Mouse (Mus musculus) cerebellum, adult 18-20 months (tissue): ENCODE measurements around the gene Kif22.
A peak's percentile ranks its signal among the peaks of the same experiment; 100 is the strongest.

Source experiments
- DNase-seq, 2 experiments: peaks; one replicate each; pipeline ENCODE4 v3.0.0; 2021

Gene Kif22

GRCm38 (mm10) chr7:127030172-127030571 lies 12.1 kb downstream of the Kif22 start:
- DNase-seq, result no peak

GRCm38 (mm10) chr7:127027885-127028284 lies 14.4 kb downstream of the Kif22 start:
- DNase-seq, result peak in 1 of 2 experiments; percentile 58

GRCm38 (mm10) chr7:127026984-127027726 lies 15.1 kb downstream of the Kif22 start, which contains the start of gene Maz:
Gene Maz (minus strand): TSS chr7:127027037.
- peak; percentile 99 for DNase-seq

DNA sequence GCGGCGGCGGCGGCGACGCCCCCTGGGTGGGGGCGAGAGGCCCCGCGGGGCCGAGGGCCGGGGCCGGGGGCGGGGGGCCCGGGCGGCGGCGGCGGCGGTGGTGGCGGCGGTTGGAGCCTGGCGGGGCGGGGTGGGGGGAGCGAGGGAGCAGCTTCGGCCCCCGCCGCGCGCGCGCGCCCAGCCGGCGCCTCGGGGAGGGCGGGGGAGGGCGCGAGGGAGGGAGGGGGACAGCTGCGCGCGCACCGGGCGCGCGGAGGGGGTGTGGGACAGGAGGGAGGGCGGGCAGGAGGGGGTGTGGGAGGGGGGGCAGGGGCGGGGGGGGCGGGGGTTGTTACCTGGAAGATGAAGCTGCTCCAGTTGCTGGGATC lies 15.7 kb downstream of the Kif22 start:
- DNase-seq, result peak; percentile 61 to 86

GRCm38 (mm10) chr7:127026161-127026600 lies 16.1 kb downstream of the Kif22 start:
- DNase-seq, result peak; percentile 74 to 80

GRCm38 (mm10) chr7:127025556-127026160 lies 16.6 kb downstream of the Kif22 start:
- peak in 1 of 2 experiments; percentile 67 for DNase-seq

DNA sequence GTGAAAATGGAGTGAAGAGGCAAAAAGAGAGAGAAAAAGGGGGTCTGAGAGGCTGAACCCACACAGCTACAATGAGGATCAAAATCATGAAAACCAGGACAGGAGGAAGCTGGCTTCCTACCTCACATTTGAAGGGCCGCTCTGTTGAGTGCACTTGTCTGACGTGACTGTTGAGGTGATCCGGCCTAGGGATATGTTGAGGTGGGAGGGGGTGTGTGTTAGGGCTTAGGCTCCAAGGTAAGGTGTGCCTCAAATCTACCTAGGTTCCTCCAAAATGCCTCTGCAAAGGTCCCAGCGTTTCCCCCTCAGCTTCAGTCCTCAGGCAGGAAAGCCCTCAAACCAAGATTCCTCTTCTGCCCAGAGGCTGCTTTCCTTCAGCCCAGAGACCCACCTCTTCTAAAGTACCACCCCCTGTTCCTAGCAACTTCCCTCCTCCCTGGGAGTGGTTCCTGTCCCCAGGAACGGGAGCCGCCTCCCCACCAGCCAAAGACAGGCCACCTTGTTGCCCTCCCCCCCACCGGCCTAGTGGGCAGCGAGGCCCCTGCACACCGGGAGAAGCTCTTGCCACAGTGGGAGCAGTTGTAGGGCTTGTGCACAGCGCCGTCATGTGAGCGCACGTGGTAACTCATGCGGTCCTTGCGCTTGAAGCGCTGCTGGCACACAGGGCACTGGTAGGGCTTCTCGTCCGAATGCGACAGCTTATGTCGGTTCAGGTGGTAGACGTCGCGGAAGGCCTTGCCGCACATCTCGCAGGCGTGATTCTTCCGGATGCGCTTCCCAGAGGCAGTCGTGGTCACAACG lies 17.3 kb downstream of the Kif22 start:
- DNase-seq, result peak; percentile 86 to 88

GRCm38 (mm10) chr7:127023896-127024690 lies 18.2 kb downstream of the Kif22 start:
- peak in 1 of 2 experiments; percentile 43 for DNase-seq

GRCm38 (mm10) chr7:127023272-127023691 lies 19.0 kb downstream of the Kif22 start:
- DNase-seq, result peak in 1 of 2 experiments; percentile 50

DNA sequence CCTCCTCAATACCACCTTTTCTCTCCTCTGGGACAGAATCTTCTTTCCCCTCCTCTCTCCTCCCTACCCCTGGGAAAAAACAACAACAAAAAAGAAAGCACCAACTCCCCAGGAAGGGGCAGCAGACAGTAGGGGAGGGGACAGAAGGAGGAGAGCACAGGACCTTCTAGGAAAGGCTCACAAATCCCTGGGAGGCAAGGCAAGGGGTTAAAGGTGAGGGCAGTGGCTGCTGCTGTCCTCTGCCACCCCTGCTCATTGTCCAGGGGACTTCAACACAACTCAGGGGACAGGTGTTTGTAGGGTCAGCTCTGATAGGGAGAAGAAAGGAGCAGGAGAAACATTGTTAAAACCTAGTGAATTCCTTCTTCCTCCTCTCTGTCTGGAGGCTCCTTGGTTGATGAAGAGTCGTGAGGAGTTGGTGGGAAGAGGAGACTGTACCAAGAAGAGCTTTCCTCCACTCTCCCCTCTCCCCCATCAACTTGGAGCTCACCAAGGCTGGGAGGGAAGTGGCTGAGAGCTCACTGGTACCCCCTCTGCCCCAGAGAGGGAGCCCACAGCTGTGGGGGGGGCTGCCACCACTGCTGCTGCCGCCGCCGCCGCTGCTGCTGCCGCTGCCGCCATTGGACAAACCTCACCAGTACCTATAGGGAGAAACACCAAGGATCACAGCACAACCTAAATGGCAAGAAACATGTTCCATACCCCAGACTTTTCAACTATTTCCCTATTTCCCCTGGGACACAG lies 19.6 kb downstream of the Kif22 start:
- no peak for DNase-seq

DNA sequence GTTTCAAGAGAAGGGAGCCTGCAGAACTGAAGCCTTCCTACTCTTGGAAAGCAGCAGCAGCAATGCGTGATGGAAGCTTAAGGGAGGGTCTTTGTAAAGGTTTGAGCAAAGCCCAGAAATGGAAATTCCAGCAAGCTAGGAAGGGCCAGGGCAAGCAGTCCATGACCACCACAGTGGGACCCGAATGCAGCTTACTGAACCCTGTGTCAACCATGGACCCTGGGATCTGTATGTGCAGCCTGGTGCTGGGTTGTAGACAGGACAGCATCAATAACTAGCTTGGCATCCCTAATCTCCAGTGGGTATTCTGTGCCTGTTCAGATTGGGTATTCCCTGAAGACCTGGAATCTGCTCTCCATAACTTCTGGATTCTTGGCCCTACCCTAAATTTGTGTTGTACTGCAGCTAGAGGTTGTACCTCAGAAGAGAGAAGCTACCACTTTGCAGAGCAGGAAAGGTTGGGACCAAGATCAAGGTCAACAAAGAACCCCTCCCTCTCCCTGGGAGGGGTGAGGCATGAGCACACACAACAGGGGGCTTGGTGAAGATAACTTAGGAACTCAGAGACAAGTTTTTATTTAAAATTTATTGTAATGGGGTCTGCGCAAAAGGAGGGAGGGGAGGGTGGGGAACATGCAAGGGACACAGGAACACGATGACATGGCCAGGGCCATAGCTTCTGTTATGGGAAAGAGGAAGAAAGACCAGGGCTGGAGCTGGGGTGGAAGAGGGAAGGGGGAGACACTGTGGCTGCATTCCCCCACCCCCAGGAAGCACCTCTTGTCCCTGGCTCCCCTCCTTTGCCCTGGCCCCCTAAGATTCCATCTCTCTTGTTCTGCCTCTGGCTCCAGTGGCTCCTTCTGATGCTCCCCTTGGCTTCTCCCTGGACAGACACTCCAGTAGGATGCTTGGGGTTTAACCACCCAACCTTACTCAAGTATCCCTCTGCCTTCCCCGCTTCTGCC lies 20.4 kb downstream of the Kif22 start:
- no peak for DNase-seq

DNA sequence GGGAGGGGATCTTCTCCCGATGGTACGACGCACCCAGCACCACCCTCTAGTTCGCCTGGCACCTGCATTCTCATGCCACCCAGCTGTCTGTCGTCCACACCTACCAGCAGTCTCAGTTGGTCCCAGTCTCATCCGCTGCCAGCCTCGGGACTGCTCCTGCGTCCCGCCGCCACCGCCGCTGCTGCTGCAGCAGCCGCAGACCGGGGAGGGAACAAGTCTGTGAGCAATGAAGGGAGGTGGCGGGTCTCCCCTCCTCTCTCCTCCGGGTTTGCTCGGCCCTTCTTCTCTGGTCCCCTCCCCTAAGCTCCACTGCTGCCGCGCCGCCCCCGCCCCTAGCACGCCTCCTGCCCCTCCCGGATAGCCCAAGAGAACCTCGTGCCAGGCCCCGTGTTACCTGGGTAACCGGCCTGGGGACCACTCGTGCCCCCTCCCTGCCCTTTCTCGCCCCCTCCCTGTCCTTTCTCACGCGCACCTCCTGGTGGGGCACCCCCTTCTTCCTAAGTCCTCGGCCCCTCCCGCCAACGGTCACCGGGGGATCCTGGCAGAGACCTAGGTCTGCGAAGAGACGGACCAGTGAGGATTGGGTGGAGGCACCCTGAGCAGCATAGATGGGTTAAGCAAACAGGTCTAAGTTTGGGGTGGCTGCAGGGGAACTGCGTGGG lies 21.2 kb downstream of the Kif22 start, which contains the start of the genes Gm42742 and Prrt2:
TSS of gene Gm42742 (minus strand) at position 197 of the 662 bp plus-strand sequence.
TSS of gene Prrt2 (minus strand) at position 311 of the 662 bp plus-strand sequence.
- DNase-seq, result peak; percentile 76 to 82

DNA sequence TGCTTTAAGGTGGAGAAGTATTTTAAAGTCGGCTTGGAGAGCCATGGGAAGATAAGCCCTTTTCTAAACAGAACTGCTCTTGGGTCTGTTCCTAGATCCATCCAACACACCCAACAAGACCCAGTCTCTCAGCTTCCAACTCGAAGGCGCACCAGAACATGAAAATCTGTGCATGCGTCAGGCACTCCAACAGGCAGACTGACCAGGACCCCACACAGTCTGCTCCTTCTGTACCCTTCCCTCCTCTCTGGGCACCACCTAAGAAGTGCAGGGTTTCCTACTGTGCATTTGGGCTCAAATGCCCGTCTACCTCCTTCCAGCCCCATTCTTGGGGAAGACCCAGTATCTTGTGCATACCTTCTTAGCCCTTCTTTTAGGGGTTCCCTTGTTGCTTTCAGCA lies 21.8 kb downstream of the Kif22 start:
- DNase-seq, result peak in 1 of 2 experiments; percentile 60

DNA sequence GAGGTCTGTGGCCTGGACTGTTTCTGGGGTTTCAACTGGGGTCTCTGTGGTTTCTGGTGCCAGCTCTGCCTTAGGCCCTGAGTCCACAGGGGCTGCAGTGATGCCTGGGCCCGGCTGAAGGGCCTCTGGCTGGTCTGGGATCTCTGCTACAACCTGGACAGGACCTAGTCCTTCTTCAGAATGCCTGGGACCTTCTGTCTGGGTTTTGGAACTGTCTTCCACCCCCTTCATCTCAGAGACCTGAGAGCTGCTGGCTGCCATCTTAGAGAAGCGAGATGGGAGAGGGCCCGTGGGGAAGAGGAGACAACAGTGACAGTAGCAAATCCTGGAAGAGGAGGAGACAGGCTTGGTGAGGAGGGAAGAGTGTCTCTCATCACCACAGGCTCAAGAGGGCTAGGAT lies 22.2 kb downstream of the Kif22 start:
- DNase-seq, result peak; percentile 55 to 61

GRCm38 (mm10) chr7:127019306-127019960 lies 22.8 kb downstream of the Kif22 start:
- DNase-seq, result peak in 1 of 2 experiments; percentile 48

GRCm38 (mm10) chr7:127018416-127019305 lies 23.6 kb downstream of the Kif22 start:
- peak in 1 of 2 experiments; percentile 43 for DNase-seq

- no peak for DNase-seq
Measured at GRCm38 (mm10) chr7:127017950-127018345, 24.3 kb downstream of the Kif22 start.
